Mouse (Mus musculus) hindbrain, embryonic 15.5 days (tissue): ENCODE results near the gene Nudt9. TPM values are rescaled to one million over a fixed set of nuclear protein-coding genes. Genes with fewer than 3 reads are reported as not detected.

Experiments used
- ATAC-seq: fragments of 200-750 bp; cut with Nextera tagmentation; 2 replicates; pipeline ENCODE4 v1.8.0; 2017; ENCODE audit warnings: low read depth, moderate number of reproducible peaks, moderate TSS enrichment; ENCODE audit not compliant: low FRiP score
- H3K27ac ChIP-seq: fragments of 300-500 bp; sonication (generic); replicated peaks from 2 replicates; pipeline ENCODE4 v1.5.1; 2015; ENCODE audit warnings: mild to moderate bottlenecking, inconsistent platforms
- H3K27me3 ChIP-seq: fragments of 300-500 bp; sonication (generic); 2 replicates; pipeline ENCODE4 v1.6.1; 2015; ENCODE audit warnings: control low read depth, inconsistent platforms
- H3K36me3 ChIP-seq: fragments of 300-500 bp; sonication (generic); 2 replicates; pipeline ENCODE4 v1.6.1; 2015; ENCODE audit warnings: control low read depth, inconsistent platforms
- H3K4me1 ChIP-seq: fragments of 300-500 bp; sonication (generic); replicated peaks from 2 replicates; pipeline ENCODE4 v1.6.1; 2015; ENCODE audit warnings: control low read depth, inconsistent platforms
- H3K4me2 ChIP-seq: fragments of 300-500 bp; sonication (generic); 2 replicates; pipeline ENCODE4 v1.6.1; 2015; ENCODE audit warnings: moderate library complexity, mild to moderate bottlenecking, inconsistent platforms
- H3K4me3 ChIP-seq: fragments of 300-500 bp; sonication (generic); 2 replicates; pipeline ENCODE4 v1.5.1; 2015; ENCODE audit warnings: mild to moderate bottlenecking, inconsistent platforms
- H3K9ac ChIP-seq: fragments of 300-500 bp; sonication (generic); 2 replicates; pipeline ENCODE4 v1.6.1; 2015; ENCODE audit warnings: inconsistent platforms
- H3K9me3 ChIP-seq: fragments of 300-500 bp; sonication (generic); 2 replicates; pipeline ENCODE4 v1.6.1; 2016; ENCODE audit warnings: control low read depth, inconsistent platforms
- WGBS: fragments of 180-500 bp; shearing (Covaris S2); methylation state at CpG from one replicate; pipeline ENCODE4 v1.1.7; 2015; 5-methylcytosine and 5-hydroxymethylcytosine counted together
- polyA plus RNA-seq: library from polyadenylated mRNA; unstranded; fragments of >200 nt; fragmentation: Nextera tagmentation; extraction: Ambion mirVana; gene quantifications from 2 replicates; pipeline ENCODE4 v1.2.1, GENCODE M21; 2015

The Nudt9 gene
- polyA plus RNA-seq, 1 experiment from 2014 or later = 67.9 TPM

GRCm38 (mm10) chr5:104042906-104043305, 3.2 kb upstream of the Nudt9 start:
- WGBS = 93% methylated on average over 2 of the region's 2 CpGs
- Histone ChIP-seq H3K4me1 (peaks cover 13% of the 10 kb centered on the region), H3K4me2 (no peak overlapping the region), H3K9me3 (no peaks in the 10 kb centered on the region), H3K27ac (no peak overlapping the region), H3K27me3 (no peaks in the 10 kb centered on the region), H3K36me3 (no peaks in the 10 kb centered on the region), H3K4me3 (no peak overlapping the region), H3K9ac (no peak overlapping the region)
- ATAC-seq = no peak

GRCm38 (mm10) chr5:104043704-104044103, 2.4 kb upstream of the Nudt9 start:
- no peak overlapping the region for H3K27ac ChIP-seq
- no peaks in the 10 kb centered on the region for H3K9me3 ChIP-seq
- peaks cover 18% of the 10 kb centered on the region for H3K4me1 ChIP-seq
- no peak overlapping the region for H3K4me2 ChIP-seq
- no peaks in the 10 kb centered on the region for H3K36me3 ChIP-seq
- 64% methylated on average over 2 of the region's 2 CpGs for WGBS
- H3K27me3 ChIP-seq = no peaks in the 10 kb centered on the region
- H3K9ac ChIP-seq = no peak overlapping the region
- no peak for ATAC-seq
- H3K4me3 ChIP-seq = no peak overlapping the region

GRCm38 (mm10) chr5:104047200-104048105, 1.3 kb downstream of the Nudt9 start:
- 0 out of 2 replicates have a peak, but pooled peaks have one; percentile 1 for ATAC-seq
- Histone ChIP-seq H3K9me3 (no peaks in the 10 kb centered on the region), H3K4me2 (peak overlapping the region; percentile 77), H3K27ac (peak overlapping the region; percentile 89), H3K36me3 (peaks cover 18% of the 10 kb centered on the region), H3K4me1 (peaks cover 18% of the 10 kb centered on the region), H3K4me3 (peak overlapping the region; percentile 90), H3K9ac (peak overlapping the region; percentile 92), H3K27me3 (no peaks in the 10 kb centered on the region)
- WGBS = 10% methylated on average over 19 of the region's 19 CpGs

- no peak overlapping the region for H3K9ac ChIP-seq
- no peaks in the 10 kb centered on the region for H3K9me3 ChIP-seq
- peaks cover 18% of the 10 kb centered on the region for H3K36me3 ChIP-seq
- peak overlapping the region; percentile 90; the same call in 1 of the 2 replicates for H3K4me3 ChIP-seq
- peaks cover 18% of the 10 kb centered on the region for H3K4me1 ChIP-seq
- ATAC-seq = no peak
- no peaks in the 10 kb centered on the region for H3K27me3 ChIP-seq
- 54% methylated on average over 4 of the region's 4 CpGs for WGBS
- H3K27ac ChIP-seq = no peak overlapping the region
- H3K4me2 ChIP-seq = peak overlapping the region; percentile 77
Observed at GRCm38 (mm10) chr5:104048139-104048538, 2.0 kb downstream of the Nudt9 start.

GRCm38 (mm10) chr5:104052956-104053355, 6.8 kb downstream of the Nudt9 start:
- no peak for ATAC-seq
- Histone ChIP-seq H3K4me3 (no peak overlapping the region), H3K9me3 (no peaks in the 10 kb centered on the region), H3K27me3 (no peaks in the 10 kb centered on the region), H3K9ac (no peak overlapping the region), H3K27ac (no peak overlapping the region), H3K4me2 (no peak overlapping the region), H3K4me1 (peaks cover 5% of the 10 kb centered on the region), H3K36me3 (peaks cover 18% of the 10 kb centered on the region)
- 60% methylated on average over 8 of the region's 8 CpGs for WGBS

GRCm38 (mm10) chr5:104054938-104055337, 8.8 kb downstream of the Nudt9 start:
- Histone ChIP-seq H3K27ac (no peak overlapping the region), H3K9ac (no peak overlapping the region), H3K4me1 (0 out of 2 replicates have a peak, but pooled peaks cover 3% of the 10 kb centered on the region), H3K4me2 (no peak overlapping the region), H3K27me3 (no peaks in the 10 kb centered on the region), H3K4me3 (no peak overlapping the region), H3K36me3 (peaks cover 25% of the 10 kb centered on the region), H3K9me3 (no peaks in the 10 kb centered on the region)
- WGBS = 96% methylated on average over 4 of the region's 4 CpGs
- no peak for ATAC-seq

GRCm38 (mm10) chr5:104055816-104056215, 9.7 kb downstream of the Nudt9 start:
- H3K4me3 ChIP-seq = no peak overlapping the region
- H3K4me1 ChIP-seq = 0 out of 2 replicates have a peak, but pooled peaks cover 3% of the 10 kb centered on the region
- no peak overlapping the region for H3K9ac ChIP-seq
- WGBS = 92% methylated on average over 4 of the region's 4 CpGs
- peaks cover 28% of the 10 kb centered on the region for H3K36me3 ChIP-seq
- no peak for ATAC-seq
- no peak overlapping the region for H3K4me2 ChIP-seq
- no peaks in the 10 kb centered on the region for H3K27me3 ChIP-seq
- no peaks in the 10 kb centered on the region for H3K9me3 ChIP-seq
- H3K27ac ChIP-seq = no peak overlapping the region

- ATAC-seq = no peak
- Histone ChIP-seq H3K27me3 (no peaks in the 10 kb centered on the region), H3K27ac (no peak overlapping the region), H3K36me3 (peaks cover 28% of the 10 kb centered on the region), H3K4me2 (no peak overlapping the region), H3K9me3 (no peaks in the 10 kb centered on the region), H3K4me3 (no peak overlapping the region), H3K9ac (no peak overlapping the region), H3K4me1 (0 out of 2 replicates have a peak, but pooled peaks cover 3% of the 10 kb centered on the region)
- 87% methylated on average over 7 of the region's 7 CpGs for WGBS
Observed at GRCm38 (mm10) chr5:104056295-104056694, 10.2 kb downstream of the Nudt9 start.

- Histone ChIP-seq H3K9me3 (no peaks in the 10 kb centered on the region), H3K4me1 (0 out of 2 replicates have a peak, but pooled peaks cover 3% of the 10 kb centered on the region), H3K27ac (no peak overlapping the region), H3K9ac (no peak overlapping the region), H3K27me3 (no peaks in the 10 kb centered on the region), H3K36me3 (peaks cover 31% of the 10 kb centered on the region), H3K4me3 (no peak overlapping the region), H3K4me2 (no peak overlapping the region)
- WGBS = 66% methylated on average over 15 of the region's 15 CpGs
- ATAC-seq = no peak
Observed at GRCm38 (mm10) chr5:104058021-104058420, 11.9 kb downstream of the Nudt9 start.

GRCm38 (mm10) chr5:104059628-104060027, 13.5 kb downstream of the Nudt9 start:
- 0 out of 2 replicates have a peak, but pooled peaks cover 3% of the 10 kb centered on the region for H3K4me1 ChIP-seq
- H3K4me3 ChIP-seq = no peak overlapping the region
- H3K9me3 ChIP-seq = no peaks in the 10 kb centered on the region
- H3K27me3 ChIP-seq = no peaks in the 10 kb centered on the region
- no peak overlapping the region for H3K9ac ChIP-seq
- H3K4me2 ChIP-seq = no peak overlapping the region
- no peak for ATAC-seq
- H3K36me3 ChIP-seq = peaks cover 37% of the 10 kb centered on the region
- H3K27ac ChIP-seq = no peak overlapping the region
- 82% methylated on average over 9 of the region's 9 CpGs for WGBS

- Histone ChIP-seq H3K27ac (no peak overlapping the region), H3K36me3 (peaks cover 40% of the 10 kb centered on the region), H3K9ac (no peak overlapping the region), H3K4me1 (0 out of 2 replicates have a peak, but pooled peaks cover 3% of the 10 kb centered on the region), H3K4me3 (no peak overlapping the region), H3K9me3 (no peaks in the 10 kb centered on the region), H3K4me2 (no peak overlapping the region), H3K27me3 (no peaks in the 10 kb centered on the region)
- ATAC-seq = no peak
- WGBS = 84% methylated on average over 5 of the region's 5 CpGs
Observed at GRCm38 (mm10) chr5:104060429-104060828, 14.3 kb downstream of the Nudt9 start.

- Histone ChIP-seq H3K9me3 (no peaks in the 10 kb centered on the region), H3K27ac (no peak overlapping the region), H3K4me3 (no peak overlapping the region), H3K27me3 (no peaks in the 10 kb centered on the region), H3K4me1 (0 out of 2 replicates have a peak, but pooled peaks cover 3% of the 10 kb centered on the region), H3K9ac (no peak overlapping the region), H3K4me2 (no peak overlapping the region), H3K36me3 (peaks cover 40% of the 10 kb centered on the region)
- ATAC-seq = no peak
- 81% methylated on average over 13 of the region's 13 CpGs for WGBS
Observed at GRCm38 (mm10) chr5:104061936-104062772, 16.0 kb downstream of the Nudt9 start.
